In genomic region chr9:116087880-116088279, GRCm38 (mm10) we compare ENCODE assay signal across 9 mouse cellular contexts.
DNase-seq lines count a peak whose midpoint lies in the region; ATAC-seq and TF ChIP-seq lines count a peak whose summit lies in the region.
"Had no signal": no experiment of that assay in that cellular context is flagged by ENCODE, and none has a peak within 500 bp of the region (broad histone marks: within the 10 kb centered on the region; RNA-seq: fewer than 3 reads in every experiment).

No protein-coding gene starts in this region.

- H3K9ac ChIP-seq in limb, embryonic 14.5 days (ENCODE audit: low read depth, low read length, severe bottlenecking): no peak overlapping the region
- H3K9ac ChIP-seq: stomach, embryonic 15.5 days had no signal

- peak; percentile 16 to 21 for DNase-seq in cerebellum, adult 18-20 months
- DNase-seq in cerebellum, adult 11-12 months: no peak
- peak; percentile 63 for DNase-seq in urinary bladder, postnatal 14 days (ENCODE audit: low spot score)
- no peak for DNase-seq in urinary bladder, adult 2 months (ENCODE audit: low spot score)
- peak; percentile 72 for DNase-seq in embryo, embryonic 9.5 days (ENCODE audit: extremely low spot score)
- DNase-seq in kidney, adult 8-10 months: peak; percentile 41 to 75
- peak; percentile 86 for DNase-seq in limb, embryonic 14.5 days (ENCODE audit: low spot score)
- peak; percentile 70 to 80 for DNase-seq in right cerebral cortex, adult 2 months (ENCODE audit: low spot score in 2 of 2)

- no peaks in the 10 kb centered on the region for H3K9me3 ChIP-seq in limb, embryonic 14.5 days (ENCODE audit: control insufficient read depth, low read length)
- H3K9me3 ChIP-seq: stomach, embryonic 15.5 days had no signal

- H3K27ac ChIP-seq in limb, embryonic 14.5 days (replicated peaks; ENCODE audit: low read depth, low read length): no peak overlapping the region
- H3K27ac ChIP-seq: stomach, embryonic 15.5 days had no signal

- WGBS in limb, embryonic 14.5 days: 33% methylated on average over 5 of the region's 5 CpGs

- no peaks in the 10 kb centered on the region for H3K27me3 ChIP-seq in limb, embryonic 14.5 days (ENCODE audit: control insufficient read depth, insufficient read depth, low read length)
- H3K27me3 ChIP-seq: stomach, embryonic 15.5 days had no signal

- no peak for TF ChIP-seq POLR2A in limb, embryonic 14.5 days (IDR thresholded peaks at IDR 0.05; ENCODE audit: borderline replicate concordance, extremely low read depth, insufficient read depth, insufficient read length)

- H3K4me1 ChIP-seq in limb, embryonic 14.5 days (ENCODE audit: control insufficient read depth, insufficient read depth, low read length): no peaks in the 10 kb centered on the region

- peaks cover 49% of the 10 kb centered on the region for H3K36me3 ChIP-seq in limb, embryonic 14.5 days (ENCODE audit: control insufficient read depth, insufficient read depth, low read length)

- no peak for ATAC-seq in limb, embryonic 14.5 days (ENCODE audit: low FRiP score, low read depth)

- no peak overlapping the region for H3K4me3 ChIP-seq in limb, embryonic 14.5 days (replicated peaks; ENCODE audit: low read length)
- H3K4me3 ChIP-seq: stomach, embryonic 15.5 days had no signal

- no peak overlapping the region for H3K4me2 ChIP-seq in limb, embryonic 14.5 days (replicated peaks; ENCODE audit: low read depth, low read length, severe bottlenecking)
- H3K4me2 ChIP-seq: stomach, embryonic 15.5 days had no signal

Comparison
In these comparisons a context has a peak if more than half of its experiments do, and no peak if none do; other contexts are left out.
1. DNase-seq: peak in cerebellum, adult 18-20 months (2 of 2), urinary bladder, postnatal 14 days (single experiment), embryo, embryonic 9.5 days (single experiment), kidney, adult 8-10 months (2 of 2), limb, embryonic 14.5 days (single experiment) and right cerebral cortex, adult 2 months (2 of 2); none in cerebellum, adult 11-12 months (single experiment) and urinary bladder, adult 2 months (single experiment).